Mouse (Mus musculus) E14TG2a.4 (cell line): ENCODE results near the gene Cox4i2.

Experiments
- H3K27me3 ChIP-seq: 2 replicates; pipeline ENCODE4 v1.6.1; 2014; ENCODE audit warnings: low read length, control low read depth; ENCODE audit not compliant: insufficient read depth
- H3K36me3 ChIP-seq: 2 replicates; pipeline ENCODE4 v1.6.1; 2014; ENCODE audit warnings: low read length, control low read depth; ENCODE audit not compliant: insufficient read depth
- H3K4me1 ChIP-seq: replicated peaks from 2 replicates; pipeline ENCODE4 v1.6.1; 2014; ENCODE audit warnings: low read depth, low read length, control low read depth
- H3K4me3 ChIP-seq: replicated peaks from 2 replicates; pipeline ENCODE4 v1.5.1; 2014; ENCODE audit warnings: mild to moderate bottlenecking, low read length
- H3K9me3 ChIP-seq: 2 replicates; pipeline ENCODE4 v1.6.1; 2014; ENCODE audit warnings: low read length, control low read depth
- CTCF ChIP-seq: conservative IDR thresholded peaks from 2 replicates; pipeline ENCODE4 v1.5.1; 2014; ENCODE audit warnings: low read length
- NANOG ChIP-seq: IDR thresholded peaks from 2 replicates; pipeline ENCODE4 v1.6.1; 2014; ENCODE audit warnings: borderline replicate concordance, low read length, mixed read lengths
- POU5F1 ChIP-seq: IDR thresholded peaks from 2 replicates; pipeline ENCODE4 v1.6.1; 2014; ENCODE audit warnings: low read length, borderline replicate concordance

The Cox4i2 gene

DNA sequence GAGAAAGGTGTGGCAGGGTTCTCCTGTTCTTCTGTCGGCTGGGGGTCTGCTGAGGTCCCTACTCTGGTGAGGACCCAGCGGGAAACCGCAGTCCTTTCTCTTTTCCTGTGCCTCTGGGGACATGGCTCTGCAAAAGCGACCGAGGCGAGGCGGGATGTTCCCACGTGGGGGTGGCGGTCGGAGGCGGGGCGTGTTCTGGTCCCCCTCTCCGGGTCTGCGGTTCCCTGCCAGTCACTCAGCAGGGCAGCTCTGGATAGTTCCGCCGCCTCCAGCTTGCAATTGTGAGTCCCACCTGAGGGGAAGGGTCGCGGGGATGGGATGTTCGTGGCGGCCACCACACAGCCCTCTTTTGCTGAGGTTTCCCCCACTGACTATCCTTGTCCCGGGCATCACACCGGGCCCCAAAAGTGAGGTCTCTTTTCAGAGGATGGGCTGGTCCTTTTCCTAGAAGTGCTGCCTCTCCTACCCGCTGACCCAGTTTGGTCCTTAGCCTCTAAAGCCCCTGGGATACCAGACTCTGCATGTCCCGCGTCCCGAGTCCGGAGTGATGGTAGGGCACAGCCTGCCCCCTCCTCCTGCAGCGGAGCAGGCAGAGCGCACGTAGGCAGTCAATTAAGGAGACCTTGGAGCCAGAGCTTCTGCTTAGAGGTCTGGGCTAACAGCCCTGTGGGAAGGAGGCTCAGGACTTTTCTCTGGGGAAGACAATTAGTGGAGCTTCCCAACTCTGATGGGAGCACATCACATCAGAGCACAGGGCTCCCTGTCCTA lies at the start of gene Cox4i2:
Gene Cox4i2, plus strand, starts transcription at position 230 of the 768 bp plus-strand sequence.
- TF ChIP-seq CTCF (no peak), NANOG (no peak), POU5F1 (no peak)
- H3K27me3 ChIP-seq = peaks cover 60% of the 10 kb centered on the region
- H3K36me3 ChIP-seq = no peaks in the 10 kb centered on the region
- peak within 1 kb of the TSS; percentile 69 for H3K4me3 ChIP-seq
- peaks cover 19% of the 10 kb centered on the region for H3K4me1 ChIP-seq
- H3K9me3 ChIP-seq = no peaks in the 10 kb centered on the region

DNA sequence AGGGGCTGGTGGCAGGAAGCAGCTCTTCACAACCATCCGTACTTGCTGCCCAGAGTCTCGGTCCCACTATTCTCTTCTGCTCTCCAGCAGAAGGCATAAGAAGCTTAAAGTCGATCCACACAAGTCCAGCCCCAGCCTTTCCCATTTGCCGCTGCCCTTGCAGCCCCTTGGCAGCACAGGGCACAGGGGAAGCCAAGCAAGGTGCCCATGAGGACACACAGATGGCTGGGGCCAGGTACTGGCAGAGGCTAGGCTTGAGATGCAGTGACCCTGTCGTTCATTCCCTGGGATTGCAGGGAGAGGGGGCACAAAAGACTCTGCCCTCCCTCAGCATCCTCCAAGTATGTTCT lies 49.7 kb upstream of the Cox4i2 start:
- H3K4me3 ChIP-seq = peak overlapping the region; percentile 68
- peaks cover 60% of the 10 kb centered on the region for H3K36me3 ChIP-seq
- H3K9me3 ChIP-seq = no peaks in the 10 kb centered on the region
- no peaks in the 10 kb centered on the region for H3K27me3 ChIP-seq
- peaks cover 92% of the 10 kb centered on the region for H3K4me1 ChIP-seq
- TF ChIP-seq CTCF (no peak), NANOG (no peak), POU5F1 (no peak)

DNA sequence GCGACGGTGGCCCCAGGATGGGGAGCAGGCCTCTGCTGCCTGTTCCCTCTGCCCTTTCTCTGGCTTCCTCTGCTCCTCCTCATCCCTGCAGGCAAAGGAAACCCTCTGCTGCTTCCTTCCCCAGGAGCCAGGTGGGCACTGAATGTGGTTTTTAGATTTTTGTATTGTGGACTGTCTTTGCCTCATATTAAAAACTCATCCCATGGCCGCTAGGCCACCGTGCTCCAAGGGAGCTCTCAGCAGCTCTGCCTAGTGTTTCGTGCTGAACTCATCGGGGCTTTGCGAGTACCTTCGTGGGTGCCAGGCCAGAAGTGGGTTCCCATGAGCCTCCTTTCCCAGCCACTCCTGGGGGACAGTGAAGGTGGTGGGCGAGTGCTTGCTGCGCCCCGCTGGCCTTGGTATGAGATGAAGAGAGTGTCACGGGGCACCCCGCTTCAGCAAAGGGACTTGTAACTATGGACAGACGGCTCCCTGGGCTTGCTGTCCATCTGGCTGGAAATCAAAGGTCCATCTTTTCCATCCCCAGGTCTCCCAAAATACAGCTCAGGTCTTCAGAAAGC lies 49.1 kb upstream of the Cox4i2 start:
- peaks cover 91% of the 10 kb centered on the region for H3K4me1 ChIP-seq
- peak overlapping the region; percentile 68; the same call in 1 of the 2 replicates for H3K4me3 ChIP-seq
- peaks cover 55% of the 10 kb centered on the region for H3K36me3 ChIP-seq
- TF ChIP-seq CTCF (no peak), POU5F1 (no peak), NANOG (no peak)
- H3K27me3 ChIP-seq = no peaks in the 10 kb centered on the region
- no peaks in the 10 kb centered on the region for H3K9me3 ChIP-seq

DNA sequence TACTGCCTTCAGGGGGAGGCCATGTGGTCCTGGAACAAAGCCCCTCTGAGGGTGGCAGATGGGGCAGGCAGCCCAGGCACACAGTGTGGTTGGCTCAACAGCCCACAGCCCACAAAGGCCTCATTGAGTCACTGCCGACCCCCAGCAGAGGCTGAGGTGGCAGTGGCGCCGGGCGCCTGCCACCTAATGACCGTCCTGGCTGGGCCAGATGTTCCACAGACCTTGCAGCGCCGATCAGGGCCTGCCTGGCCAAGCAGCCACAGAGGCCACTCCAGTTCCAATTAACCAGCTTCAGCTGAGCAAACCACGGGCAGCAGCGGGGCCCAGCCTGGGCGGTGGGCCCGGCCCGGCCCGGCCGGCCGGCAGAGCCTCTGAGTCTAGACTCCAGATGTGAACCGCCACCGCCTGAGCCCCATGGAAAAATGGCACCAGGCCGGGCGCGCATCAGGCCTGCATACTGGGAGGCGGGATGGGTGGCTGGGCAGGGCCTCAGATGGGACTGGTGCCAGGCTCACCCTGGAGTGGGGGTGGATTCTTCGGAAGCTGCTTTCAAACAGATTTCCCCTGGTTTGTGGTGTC lies 47.9 kb upstream of the Cox4i2 start:
- H3K27me3 ChIP-seq = no peaks in the 10 kb centered on the region
- TF ChIP-seq NANOG = no peak
- TF ChIP-seq POU5F1 = no peak
- TF ChIP-seq CTCF = no peak

DNA sequence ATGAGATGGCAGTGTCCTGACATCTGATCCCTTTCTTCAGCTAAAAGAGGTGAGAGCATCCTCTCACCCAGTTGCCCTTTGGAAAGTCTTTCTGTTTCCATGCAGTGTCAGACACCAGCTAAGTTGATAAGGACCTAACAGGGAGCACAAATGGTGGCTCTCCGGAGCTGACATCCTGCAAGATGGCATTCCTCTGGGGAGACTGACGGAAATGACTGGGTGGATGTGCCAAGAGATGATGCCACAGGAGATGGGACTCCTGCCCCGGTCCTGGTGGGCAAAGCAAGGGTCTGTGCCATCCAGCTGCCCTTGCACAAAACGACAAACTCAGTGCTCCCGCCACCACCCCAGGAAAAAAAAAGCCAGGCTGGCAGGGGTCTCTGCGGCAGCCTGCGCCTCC lies 46.8 kb upstream of the Cox4i2 start:
- Histone ChIP-seq H3K4me1 (peaks cover 91% of the 10 kb centered on the region), H3K36me3 (peaks cover 33% of the 10 kb centered on the region), H3K27me3 (no peaks in the 10 kb centered on the region), H3K4me3 (peak overlapping the region; percentile 77), H3K9me3 (no peaks in the 10 kb centered on the region)
- no peak for TF ChIP-seq CTCF
- TF ChIP-seq POU5F1 = no peak
- no peak for TF ChIP-seq NANOG

More for the DNA sequence above, 47.9 kb upstream of the Cox4i2 start:
- peak overlapping the region; percentile 76 for H3K4me3 ChIP-seq
- H3K36me3 ChIP-seq = peaks cover 44% of the 10 kb centered on the region
- H3K4me1 ChIP-seq = peaks cover 91% of the 10 kb centered on the region
- no peaks in the 10 kb centered on the region for H3K9me3 ChIP-seq

DNA sequence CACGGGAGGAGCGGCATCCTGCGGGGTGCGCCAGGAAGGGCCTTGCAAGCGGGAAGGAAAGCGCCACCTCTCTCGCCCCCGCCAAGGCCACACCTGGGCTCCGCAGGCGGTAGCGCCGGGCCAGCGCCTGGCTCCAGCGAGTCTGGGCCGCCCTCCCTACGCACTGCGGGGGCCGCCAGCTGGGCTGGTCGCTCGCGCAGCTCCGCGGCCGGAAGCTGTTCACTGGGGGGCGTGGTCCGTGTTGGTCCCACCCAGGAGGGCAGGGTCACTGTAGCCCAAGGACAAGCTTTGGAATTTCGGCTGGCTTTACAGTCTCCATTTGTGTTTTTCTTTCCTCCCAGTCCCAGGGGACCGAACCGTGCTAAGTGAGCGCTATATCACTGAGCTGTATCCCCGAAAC lies 46.3 kb upstream of the Cox4i2 start:
- H3K27me3 ChIP-seq = no peaks in the 10 kb centered on the region
- no peak for TF ChIP-seq POU5F1
- no peak for TF ChIP-seq NANOG
- no peak for TF ChIP-seq CTCF
- H3K36me3 ChIP-seq = peaks cover 28% of the 10 kb centered on the region
- peaks cover 89% of the 10 kb centered on the region for H3K4me1 ChIP-seq
- H3K4me3 ChIP-seq = peak overlapping the region; percentile 77
- H3K9me3 ChIP-seq = no peaks in the 10 kb centered on the region

DNA sequence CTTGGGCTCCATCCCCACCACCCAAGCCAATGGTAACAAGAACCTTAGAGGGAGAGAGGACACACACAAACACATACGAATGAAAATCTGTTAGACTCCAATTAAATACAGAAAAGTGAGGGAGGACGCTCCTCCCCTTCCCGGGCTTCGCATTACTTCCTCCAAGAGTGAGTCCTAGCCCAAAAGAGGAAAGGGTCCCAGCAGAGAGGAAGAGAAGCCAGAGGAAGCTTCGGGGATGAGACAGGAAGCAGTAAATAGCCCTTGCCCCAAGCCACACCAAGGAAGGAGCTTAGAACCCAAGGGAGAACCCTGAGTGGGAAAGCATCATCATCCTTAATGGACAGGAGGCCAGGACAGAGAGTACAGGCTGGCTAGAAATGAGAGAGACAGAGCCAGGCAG lies 44.9 kb upstream of the Cox4i2 start:
- Histone ChIP-seq H3K4me3 (0 out of 2 replicates have a peak overlapping the region, but pooled peaks have one; percentile 13), H3K36me3 (peaks cover 14% of the 10 kb centered on the region), H3K4me1 (peaks cover 76% of the 10 kb centered on the region), H3K27me3 (no peaks in the 10 kb centered on the region), H3K9me3 (no peaks in the 10 kb centered on the region)
- no peak for TF ChIP-seq NANOG

DNA sequence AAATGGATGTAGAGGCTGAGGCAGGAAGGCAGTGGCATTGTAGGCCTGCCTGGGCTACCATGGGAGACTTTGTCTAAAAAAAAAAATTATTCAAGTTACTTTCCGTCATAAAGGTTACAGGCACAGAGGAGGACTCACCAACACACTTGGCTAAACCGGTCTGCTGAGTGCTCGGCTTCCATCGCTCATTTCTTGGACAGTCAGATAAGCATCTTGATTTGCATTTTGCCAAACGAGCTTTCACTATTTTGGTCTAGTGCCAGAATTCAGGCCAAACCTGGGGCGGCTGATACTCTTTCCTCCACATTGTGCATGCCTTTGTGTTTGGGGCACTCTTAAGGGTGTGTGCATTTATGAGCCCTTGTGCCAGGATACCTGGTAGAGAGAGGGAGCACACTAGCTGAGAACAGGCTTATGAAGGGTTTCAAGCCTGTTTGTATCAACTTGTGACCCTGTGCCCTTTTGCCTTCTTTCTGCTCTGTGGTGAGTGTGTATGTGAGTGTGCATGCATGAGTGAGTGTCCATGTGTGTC lies 37.7 kb upstream of the Cox4i2 start:
- no peak for TF ChIP-seq NANOG
- TF ChIP-seq POU5F1 = no peak
- TF ChIP-seq CTCF = no peak
- no peaks in the 10 kb centered on the region for H3K36me3 ChIP-seq

More for the DNA sequence above, 37.7 kb upstream of the Cox4i2 start:
- Histone ChIP-seq H3K9me3 (no peaks in the 10 kb centered on the region), H3K4me3 (no peak overlapping the region), H3K4me1 (peaks cover 45% of the 10 kb centered on the region), H3K27me3 (no peaks in the 10 kb centered on the region)
